Mouse (Mus musculus): ENCODE results near the gene Ldha. TPM values are rescaled to one million over a fixed set of nuclear protein-coding genes. Genes with fewer than 3 reads are reported as not detected.

The Ldha gene
- total RNA-seq, 2 experiments from 2014 or later: 442 to 639 TPM

DNA sequence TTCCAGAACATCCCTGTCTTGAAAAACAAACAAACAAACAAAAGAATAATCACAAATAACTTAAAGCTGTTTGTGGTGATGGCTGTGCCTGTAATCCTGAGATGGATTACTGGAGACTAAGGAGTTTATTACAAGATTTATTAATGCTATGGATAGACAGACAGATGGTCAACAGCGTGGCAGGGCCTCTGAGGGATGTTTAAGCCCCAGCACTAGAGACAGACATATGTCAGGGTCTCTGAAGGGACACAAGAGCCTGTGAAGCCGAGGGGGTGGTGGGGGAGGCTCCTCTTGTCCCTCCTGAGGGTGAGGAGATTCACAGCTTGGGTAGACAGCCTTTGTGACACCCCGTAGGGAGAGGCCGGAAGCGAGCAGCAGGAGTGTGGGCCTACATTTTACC lies 4.2 kb upstream of the Ldha start:
- no peak for ATAC-seq (replicated peaks; ENCODE audit: poor library complexity)

DNA sequence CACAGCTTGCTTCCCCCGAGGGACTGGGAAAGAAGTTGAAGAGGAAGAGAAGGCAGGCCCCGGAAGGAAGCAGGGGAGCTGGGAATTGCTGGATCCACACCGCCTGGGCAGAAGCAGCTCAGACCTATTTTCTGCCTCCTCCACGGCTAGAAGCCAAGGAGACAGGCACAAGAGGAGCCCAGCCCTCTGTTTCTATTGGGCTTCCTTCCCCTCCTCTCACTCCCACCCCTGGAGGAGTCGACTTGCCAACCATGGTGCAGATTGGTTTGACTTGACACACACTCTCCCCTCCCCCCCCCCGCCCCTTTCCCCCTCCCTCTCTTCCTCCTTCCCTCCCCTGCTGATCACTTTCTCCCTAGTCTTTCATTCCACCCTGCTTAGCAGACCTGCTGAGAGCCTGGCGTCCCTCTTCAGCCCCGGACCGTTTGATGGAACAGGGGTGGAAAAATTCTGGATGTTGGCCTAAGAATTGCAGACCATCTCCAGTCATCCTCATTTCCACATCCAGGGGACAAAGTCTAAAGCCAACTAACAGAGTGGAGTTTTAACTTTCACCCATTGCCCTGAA lies 3.1 kb upstream of the Ldha start:
- peak; percentile 22; the same call in 1 of the 2 replicates for ATAC-seq (replicated peaks; ENCODE audit: poor library complexity)

DNA sequence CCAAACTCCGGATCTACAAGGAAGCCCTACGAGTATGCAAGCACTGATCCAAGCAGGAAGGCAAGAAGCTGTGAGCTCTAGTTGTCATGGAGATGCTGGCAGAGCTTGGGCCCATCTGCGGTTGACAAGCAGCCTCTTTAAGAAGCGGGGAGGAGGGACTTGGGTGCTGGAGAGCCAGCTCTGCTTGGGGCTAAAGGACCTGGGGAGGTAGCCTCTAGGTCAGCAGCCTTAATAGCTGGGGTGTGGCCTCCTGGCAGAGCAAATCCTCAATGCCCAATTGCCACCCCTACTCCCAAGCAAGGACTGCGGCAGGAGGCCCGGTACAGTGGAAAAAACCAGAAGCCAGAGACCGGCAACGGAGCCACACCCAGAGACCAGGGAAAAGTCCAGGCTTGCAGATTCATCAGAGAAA lies 2.4 kb upstream of the Ldha start:
- ATAC-seq (replicated peaks; ENCODE audit: poor library complexity): peak; percentile 78

DNA sequence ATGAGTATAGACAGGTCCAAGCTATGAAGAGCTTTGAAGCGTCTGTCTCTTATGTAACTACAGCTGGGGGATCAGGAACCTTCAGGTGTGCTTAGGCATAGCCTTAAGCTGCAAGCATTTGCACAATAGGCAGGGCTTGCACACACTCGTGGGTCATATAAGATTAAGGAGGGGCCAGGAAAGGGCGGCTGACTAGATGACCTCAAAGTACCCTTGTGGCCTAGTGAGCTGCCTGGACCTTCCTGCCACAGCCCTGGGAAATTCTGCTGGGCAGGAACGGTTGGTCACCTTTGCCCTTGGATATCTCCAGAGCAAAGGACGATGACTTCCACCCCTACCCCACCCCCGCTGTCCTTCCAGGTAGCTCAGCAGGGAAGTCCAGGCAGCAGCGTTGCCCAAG lies 1.8 kb upstream of the Ldha start:
- peak; percentile 22; the same call in 1 of the 2 replicates for ATAC-seq (replicated peaks; ENCODE audit: poor library complexity)

DNA sequence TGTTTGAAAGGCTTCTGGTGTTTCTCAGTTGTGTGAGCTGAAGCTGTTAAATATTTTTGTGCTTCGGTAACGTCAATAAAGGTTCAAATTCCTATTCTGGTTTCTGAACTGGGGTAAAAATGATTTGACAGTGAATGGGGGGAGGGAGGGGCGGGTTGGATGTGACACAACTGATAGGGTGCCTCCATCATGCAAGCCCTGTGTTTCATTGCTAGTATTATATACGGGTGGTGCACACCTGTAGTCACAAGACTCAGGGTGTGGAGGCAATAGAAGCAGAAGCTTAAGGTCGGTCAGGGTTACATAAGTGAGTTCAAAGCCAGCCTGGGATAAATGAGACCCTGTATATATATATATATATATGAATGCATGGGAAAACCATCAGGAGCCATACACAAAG lies 1.4 kb upstream of the Ldha start:
- ATAC-seq (replicated peaks; ENCODE audit: poor library complexity): no peak

DNA sequence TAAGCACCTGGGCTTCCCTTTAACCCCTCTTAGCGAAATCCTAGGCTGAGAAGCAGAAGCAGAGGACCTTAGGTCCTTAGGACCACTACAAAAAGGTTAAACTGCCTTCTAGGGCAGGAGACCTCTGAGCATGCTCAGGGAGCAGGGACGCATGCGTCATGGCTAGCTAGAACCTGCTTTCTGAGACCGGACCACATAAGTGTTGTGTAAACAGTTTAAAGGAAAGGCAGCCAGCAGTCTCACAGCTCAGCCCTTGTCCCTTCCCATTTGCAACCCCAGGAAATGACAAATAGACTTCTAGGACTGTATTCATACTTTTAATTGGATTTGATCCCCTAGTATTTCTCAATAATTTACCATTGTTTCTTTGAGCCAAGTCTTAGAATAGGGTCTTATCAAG lies 949 bp upstream of the Ldha start:
- 0 out of 2 replicates have a peak, but pooled peaks have one; percentile 13 for ATAC-seq (replicated peaks; ENCODE audit: poor library complexity)

DNA sequence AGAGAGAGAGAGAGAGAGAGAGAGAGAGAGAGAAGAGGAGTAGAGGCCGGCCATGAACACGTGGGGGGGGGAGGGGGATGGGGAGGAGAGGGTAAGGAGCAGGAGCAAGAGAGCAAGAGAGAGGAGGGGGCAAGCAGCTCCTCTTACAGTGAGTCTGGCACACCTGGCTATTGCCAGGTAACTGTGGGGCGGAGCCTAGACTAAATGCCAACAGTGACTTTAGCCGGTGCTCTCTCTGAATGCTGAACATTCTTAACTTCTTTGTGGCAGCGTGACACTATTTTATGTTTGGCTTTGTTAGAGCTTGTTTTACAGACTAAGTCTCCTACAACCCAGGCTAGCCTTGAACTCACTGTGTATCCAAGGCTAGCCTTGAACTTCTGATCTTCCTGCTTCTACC lies 1.0 kb downstream of the Ldha start:
- ATAC-seq (replicated peaks; ENCODE audit: poor library complexity): no peak

DNA sequence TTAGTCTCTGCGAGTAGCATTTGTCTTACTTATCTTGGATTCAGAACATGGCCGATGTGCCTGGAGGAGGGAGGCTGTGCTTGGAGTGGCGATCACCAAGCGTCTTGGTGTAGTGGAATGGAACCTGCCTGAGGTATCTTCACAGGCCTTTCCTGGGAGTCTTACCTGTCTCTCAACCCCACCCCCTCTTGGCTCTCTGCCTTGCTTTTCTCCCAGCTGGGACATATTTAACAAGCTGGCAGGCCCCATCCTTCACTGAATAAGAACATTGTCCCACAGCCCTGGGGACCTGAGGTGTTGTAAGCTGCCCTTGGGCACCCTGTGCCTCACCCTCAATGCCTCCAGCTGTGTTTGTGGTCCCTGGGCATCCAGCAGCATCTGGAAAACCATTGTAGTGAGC lies 2.3 kb downstream of the Ldha start:
- ATAC-seq (replicated peaks; ENCODE audit: poor library complexity): no peak

DNA sequence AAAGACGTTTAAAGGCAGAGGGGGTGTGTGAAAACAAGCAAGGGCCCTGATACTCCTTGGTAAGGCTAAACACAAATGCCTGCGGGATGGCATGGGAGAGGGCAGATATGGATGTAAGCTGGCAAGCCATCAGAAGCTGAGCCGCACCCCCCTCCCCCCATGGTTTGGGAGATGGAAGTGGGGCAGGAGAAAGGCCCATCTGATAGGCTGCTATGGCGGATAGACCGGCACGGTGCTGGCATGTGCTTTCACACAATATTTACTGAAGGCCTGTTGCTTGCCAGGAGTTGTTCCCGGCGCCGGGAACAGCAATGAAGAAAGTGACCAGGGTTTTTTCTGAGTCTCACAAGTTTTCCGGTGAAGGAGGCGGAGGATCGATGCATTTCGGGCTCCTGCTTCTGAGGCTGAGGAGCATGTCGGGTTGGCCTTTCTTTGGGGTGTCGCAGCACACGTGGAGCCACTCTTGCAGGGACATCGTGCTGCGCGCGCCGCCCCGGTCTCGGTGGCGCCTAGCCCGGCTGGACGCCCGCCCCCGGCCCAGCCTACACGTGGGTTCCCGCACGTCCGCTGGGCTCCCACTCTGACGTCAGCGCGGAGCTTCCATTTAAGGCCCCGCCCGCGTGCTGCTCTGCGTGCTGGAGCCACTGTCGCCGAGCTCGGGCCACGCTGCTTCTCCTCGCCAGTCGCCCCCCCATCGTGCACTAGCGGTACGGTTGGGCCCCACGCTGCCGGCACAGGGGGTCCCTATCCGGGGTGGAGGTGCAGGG lies 4.1 kb downstream of the Ldha start:
- ATAC-seq (replicated peaks; ENCODE audit: poor library complexity): peak; percentile 77

DNA sequence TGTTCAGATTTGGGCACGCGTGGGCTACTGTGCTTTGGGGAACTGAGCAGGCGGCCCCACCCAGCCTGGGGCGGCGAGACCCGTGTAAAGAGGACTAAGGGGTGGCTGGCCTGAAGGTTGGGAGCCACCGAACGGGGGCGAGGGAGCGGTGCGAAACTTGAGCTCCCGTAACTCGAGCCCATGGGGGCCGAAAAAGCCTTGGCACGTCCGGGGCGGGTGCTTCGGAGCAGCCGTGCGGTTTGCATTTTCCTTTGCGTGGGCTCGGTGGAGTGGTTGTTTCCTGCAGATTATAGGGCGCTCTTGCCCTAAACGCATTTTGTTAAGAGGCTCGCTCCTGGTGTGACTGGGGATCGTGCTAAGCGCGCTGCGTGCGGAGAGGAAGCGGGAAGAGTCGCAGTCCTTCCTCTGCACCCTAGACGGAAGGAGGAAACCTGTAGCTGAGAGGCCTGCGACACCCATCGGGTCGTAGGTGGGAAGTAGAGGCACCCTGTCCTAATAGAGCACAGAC lies 4.8 kb downstream of the Ldha start:
- peak; percentile 21 for ATAC-seq (replicated peaks; ENCODE audit: poor library complexity)

DNA sequence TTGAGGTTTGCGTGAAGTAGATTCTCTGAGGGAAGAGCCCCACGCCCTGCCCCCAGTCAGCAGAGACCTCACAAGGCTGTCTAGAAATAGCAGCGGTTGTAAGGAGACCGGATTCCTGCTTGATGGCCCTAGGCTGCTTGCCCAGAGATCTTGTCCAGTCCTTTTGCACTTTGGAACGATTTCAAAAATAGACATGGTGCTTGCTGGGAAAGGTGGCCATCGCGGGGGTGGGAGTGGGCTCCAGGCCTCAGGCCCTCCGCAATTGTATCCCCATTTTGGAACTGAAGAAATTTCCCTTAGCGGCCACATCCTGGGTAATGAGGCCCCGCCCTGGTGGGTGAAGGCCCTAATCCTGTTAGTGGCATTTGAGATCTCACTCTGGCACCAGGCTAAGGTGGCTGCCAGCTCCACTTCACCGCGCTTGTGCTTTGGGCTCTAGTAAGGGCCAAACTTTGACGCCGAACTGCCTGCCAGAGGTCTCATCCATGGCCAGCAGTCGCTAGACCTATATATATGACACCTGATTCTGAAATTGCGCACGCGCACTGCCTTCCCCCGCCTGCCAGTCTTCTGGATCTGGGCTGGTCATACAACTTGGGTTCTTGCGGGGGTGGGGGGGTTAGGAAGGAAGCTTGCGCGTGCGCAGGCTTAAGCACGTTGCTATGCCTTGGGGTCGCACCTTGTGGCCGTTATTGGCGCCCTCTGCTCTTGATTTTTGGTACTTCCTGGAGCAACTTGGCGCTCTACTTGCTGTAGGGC lies 5.4 kb downstream of the Ldha start:
- ATAC-seq (replicated peaks; ENCODE audit: poor library complexity): peak; percentile 46

DNA sequence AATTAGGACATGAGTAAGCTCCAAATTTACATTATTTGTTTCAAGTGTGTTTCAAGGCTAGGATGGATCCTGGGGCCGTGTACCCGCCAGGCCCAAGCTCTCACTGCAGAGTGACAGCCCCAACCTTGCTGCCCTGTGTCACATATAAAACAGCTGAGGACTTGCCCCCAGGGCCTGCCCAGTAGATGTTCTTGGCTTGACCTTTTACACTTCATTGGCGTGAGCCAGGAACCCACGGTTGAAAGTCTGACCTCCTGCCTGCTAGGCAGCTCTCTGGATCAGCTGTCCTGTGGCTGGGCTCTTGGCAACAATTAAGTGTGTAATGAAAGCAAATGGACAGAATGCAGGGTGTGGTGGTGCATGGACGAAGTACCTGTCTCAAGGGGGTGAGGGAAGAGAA lies 8.0 kb downstream of the Ldha start:
- ATAC-seq (replicated peaks; ENCODE audit: poor library complexity): no peak

DNA sequence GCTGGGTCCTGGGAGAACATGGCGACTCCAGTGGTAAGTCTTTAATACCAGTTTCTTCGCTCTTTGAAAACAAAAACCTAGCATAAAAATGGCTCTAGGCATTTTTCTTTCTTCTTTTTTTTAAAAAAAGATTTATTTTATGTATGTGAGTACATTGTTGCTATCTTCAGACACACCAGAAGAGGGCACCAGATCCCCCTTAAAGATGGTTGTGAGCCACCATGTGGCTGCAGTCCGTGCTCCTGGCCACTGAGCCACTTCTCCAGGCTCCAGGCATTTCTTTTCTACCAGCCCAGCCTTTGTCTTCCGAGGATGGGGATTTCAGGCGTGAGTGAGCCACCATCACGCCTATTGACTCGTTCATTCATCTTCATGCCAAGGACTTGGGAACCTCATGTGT lies 9.8 kb downstream of the Ldha start:
- no peak for ATAC-seq (replicated peaks; ENCODE audit: poor library complexity)

DNA sequence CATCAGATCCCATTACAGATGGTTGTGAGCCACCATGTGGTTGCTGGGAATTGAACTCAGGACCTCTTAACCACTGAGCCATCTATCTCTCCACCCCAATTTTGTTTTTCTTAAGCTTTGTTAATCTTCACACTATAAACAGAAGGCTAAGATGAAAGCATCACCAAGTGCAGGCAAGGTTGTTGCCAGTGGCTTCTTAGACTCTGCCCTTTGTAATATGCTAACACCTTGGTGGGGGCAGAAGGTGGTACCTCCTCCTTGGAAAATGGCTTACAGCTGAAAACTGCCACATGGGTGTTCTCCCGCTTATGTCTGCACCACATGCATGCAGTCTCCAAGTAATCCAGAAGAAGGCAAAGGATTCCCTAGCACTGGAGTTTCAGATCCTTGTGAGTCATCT lies 11.4 kb downstream of the Ldha start:
- no peak for ATAC-seq (replicated peaks; ENCODE audit: poor library complexity)

DNA sequence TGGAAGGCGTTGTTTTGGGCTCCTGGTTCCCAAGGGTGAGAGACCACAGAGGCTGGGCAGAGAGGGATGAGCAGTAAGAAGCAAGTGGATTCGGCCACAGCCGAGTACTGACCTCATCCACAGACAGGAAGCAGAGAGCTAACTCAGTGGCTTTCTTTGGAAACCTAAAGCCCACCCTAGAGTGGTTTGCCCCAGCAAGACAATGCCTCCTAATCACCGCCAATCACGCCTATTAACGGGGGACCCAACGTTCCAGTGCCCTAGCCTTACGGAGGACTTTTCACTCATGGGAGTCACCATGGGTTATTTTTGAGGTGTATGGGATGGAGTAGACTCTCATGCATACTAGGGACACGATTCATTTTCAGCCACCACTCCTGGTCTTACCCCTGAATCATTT lies 12.1 kb downstream of the Ldha start:
- no peak for ATAC-seq (replicated peaks; ENCODE audit: poor library complexity)

DNA sequence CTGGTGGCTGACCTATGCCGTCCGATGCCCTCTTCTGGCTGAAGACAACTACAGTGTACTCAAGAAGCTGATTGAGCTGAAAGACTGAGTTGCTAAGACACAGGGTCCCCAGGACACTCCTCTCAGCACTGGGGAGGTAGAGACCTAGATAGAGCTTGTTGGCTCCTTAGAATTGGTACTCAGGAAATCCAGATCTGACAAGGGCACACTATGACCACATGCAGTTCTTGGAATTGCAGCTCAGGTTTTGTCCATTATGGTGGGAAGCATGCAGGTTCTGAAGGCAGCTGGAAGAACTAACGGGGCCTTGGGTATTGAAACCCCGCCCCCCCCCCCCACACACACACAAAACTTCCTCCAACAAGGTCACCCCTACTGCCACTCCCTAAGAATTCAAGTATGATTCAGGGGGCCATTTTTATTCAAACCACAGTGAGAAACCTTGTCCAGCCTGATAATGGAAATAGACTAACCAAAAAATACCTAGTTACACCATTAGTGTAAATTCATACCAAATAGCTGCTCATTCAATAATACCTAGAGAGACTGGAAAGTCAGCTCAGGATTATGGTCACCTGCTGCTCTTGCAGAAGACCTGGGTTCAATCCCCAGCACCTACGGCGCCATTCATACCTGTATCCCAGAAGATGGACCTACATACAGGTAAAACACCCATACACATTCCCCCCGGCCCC lies 14.7 kb downstream of the Ldha start:
- ATAC-seq (replicated peaks; ENCODE audit: poor library complexity): no peak

DNA sequence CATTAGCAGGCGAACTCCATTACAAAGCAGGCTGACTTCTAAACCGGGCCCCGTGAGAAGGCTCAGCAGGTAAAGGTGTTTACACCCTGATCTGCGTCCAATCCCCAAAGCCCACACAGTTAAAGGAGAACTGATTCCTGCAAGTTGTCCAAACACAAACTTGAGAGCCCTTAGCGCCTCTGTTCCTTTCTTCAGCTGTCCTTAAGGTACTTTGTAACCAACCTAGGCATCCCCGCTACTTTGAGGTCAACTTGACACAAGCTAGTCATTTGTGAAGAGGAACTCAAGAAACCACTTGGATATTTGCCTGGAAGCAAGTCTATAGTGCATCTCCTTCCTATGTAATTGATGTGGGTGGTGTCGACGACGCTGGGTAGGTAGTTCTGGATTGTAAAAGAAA lies 16.2 kb downstream of the Ldha start:
- ATAC-seq (replicated peaks; ENCODE audit: poor library complexity): peak; percentile 45

DNA sequence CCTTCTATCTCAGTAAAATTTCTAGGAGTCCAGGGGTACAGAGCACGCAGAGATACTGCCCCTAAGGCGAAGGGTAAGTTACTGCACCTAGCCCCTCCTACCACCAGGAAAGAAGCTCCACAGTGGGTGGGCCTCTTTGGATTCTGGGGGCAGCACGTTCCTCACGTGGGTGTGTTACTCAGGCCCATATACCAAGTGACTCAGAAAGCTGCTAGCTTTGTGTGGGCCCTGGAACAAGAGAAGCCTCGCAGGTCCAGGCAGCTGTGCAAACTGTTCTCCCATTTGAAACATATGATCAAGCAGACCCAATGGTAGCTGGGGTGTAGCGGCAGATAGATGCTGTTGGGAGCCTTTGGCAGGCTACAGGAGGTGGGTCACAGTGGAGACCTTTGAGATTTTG lies 17.8 kb downstream of the Ldha start:
- no peak for ATAC-seq (replicated peaks; ENCODE audit: poor library complexity)

DNA sequence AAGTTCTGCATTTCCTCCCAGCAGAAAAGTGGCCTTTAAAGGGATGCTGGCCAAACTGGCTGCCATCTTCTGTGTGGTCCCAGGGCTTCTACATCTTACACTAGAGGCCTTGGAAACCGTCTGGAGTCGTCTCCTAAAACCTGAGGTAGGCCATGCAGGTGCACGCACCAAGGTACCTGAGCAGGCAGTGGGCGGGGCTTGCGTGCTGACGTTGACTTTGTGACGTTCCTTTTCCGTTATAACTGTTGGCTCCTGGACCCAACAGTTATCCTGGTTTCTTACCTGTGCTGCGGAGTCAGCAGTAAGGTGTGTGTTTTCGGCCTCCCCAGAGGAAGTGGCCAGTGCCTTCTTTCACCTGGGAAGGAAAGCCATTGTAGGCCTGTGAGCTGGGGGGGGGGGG lies 19.7 kb downstream of the Ldha start, which contains the start of gene Ldhc:
Gene Ldhc (plus strand): TSS at position 208 of the 400 bp plus-strand sequence.
- ATAC-seq (replicated peaks; ENCODE audit: poor library complexity): no peak

DNA sequence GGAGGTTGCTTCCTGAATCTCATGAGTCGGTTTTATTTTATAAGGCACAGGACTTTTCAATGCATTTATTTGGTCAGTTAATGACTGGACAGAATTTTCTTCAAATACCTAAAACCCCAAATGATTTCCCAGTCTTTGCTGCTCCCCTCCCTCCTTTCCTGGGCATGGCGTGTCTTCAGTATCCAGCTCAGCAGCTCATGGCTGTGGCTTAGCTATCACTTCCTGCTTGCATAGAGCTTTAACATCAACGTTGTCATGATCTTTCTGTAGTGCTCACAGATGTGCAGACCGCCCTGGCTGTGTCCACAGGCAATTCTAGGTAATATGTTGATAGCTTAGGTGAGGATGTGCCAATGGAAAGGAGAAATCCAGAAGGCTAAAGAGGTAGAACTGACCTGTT lies 30.7 kb downstream of the Ldha start:
- ATAC-seq (replicated peaks; ENCODE audit: poor library complexity): peak; percentile 76

DNA sequence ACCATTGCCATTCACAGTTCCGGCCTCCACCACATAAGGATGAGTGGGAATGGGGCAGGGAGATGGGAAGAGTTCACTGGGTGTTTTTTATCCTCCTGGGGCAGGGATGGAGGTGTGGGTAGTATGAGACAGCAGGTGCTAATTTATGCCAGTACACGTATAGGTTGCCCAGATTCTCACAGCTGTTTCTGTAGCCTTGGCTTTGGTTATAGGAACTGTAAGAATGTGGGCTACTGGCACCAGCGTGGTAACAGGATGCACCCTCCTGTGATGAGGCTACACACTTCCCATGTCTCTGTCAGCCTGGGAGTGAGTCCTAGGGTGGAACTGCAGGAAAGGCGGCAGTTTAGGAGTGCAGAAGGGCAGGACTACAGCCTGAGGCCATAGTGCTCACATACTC lies 35.6 kb downstream of the Ldha start:
- ATAC-seq (replicated peaks; ENCODE audit: poor library complexity): peak; percentile 4; the same call in 1 of the 2 replicates

Measured in megakaryocyte progenitor cell, adult 5-6 weeks (primary cell).